In genomic region chr4:133649989-133650699, GRCm38 (mm10) we compare ENCODE assay signal across 8 mouse cellular contexts. TPM values are rescaled to one million over a fixed set of nuclear protein-coding genes. Genes with fewer than 3 reads are reported as not detected.
A peak's percentile ranks its signal among the peaks of the same experiment; 100 is the strongest.
DNase-seq lines count a peak whose midpoint lies in the region; ATAC-seq and TF ChIP-seq lines count a peak whose summit lies in the region.

Gene Zdhhc18, minus strand, starts transcription at chr4:133650154.

- 38% methylated on average over 7 of the region's 7 CpGs for WGBS in embryonic facial prominence, embryonic 12.5 days
- 37% methylated on average over 7 of the region's 7 CpGs for WGBS in limb, embryonic 14.5 days
- WGBS in midbrain, embryonic 15.5 days = 39% methylated on average over 7 of the region's 7 CpGs

- H3K4me2 ChIP-seq in embryonic facial prominence, embryonic 12.5 days (replicated peaks) = peak within 1 kb of the TSS; percentile 40
- H3K4me2 ChIP-seq in limb, embryonic 14.5 days (replicated peaks; ENCODE audit: low read depth, low read length, severe bottlenecking) = peak within 1 kb of the TSS; percentile 20
- H3K4me2 ChIP-seq in midbrain, embryonic 15.5 days = peak within 1 kb of the TSS; percentile 28

- no peak within 1 kb of the TSS for H3K9ac ChIP-seq in embryonic facial prominence, embryonic 12.5 days
- H3K9ac ChIP-seq in limb, embryonic 14.5 days (ENCODE audit: low read depth, low read length, severe bottlenecking) = no peak within 1 kb of the TSS
- H3K9ac ChIP-seq in midbrain, embryonic 15.5 days = no peak within 1 kb of the TSS

- peak; percentile 63 for TF ChIP-seq CTCF in C2C12 (IDR thresholded peaks at IDR 0.05; ENCODE audit: control insufficient read depth, insufficient read depth, insufficient read length)

- no peaks in the 10 kb centered on the region for H3K79me3 ChIP-seq in C2C12 (ENCODE audit: low read depth)

- no peaks in the 10 kb centered on the region for H3K36me3 ChIP-seq in C2C12 (ENCODE audit: control insufficient read depth, insufficient read depth)
- H3K36me3 ChIP-seq in embryonic facial prominence, embryonic 12.5 days = no peaks in the 10 kb centered on the region
- no peaks in the 10 kb centered on the region for H3K36me3 ChIP-seq in limb, embryonic 14.5 days (ENCODE audit: control insufficient read depth, insufficient read depth, low read length)
- no peaks in the 10 kb centered on the region for H3K36me3 ChIP-seq in midbrain, embryonic 15.5 days (replicated peaks)

- no peak within 1 kb of the TSS for H3K4me3 ChIP-seq in C2C12 (ENCODE audit: insufficient read depth, poor library complexity, severe bottlenecking)
- peak within 1 kb of the TSS; percentile 22; the same call in 1 of the 2 replicates for H3K4me3 ChIP-seq in embryonic facial prominence, embryonic 12.5 days
- H3K4me3 ChIP-seq in limb, embryonic 14.5 days (replicated peaks; ENCODE audit: low read length) = peak within 1 kb of the TSS; percentile 9; the same call in 1 of the 2 replicates
- H3K4me3 ChIP-seq in midbrain, embryonic 15.5 days = peak within 1 kb of the TSS; percentile 14; the same call in 1 of the 2 replicates

- no peak within 1 kb of the TSS for H3K27ac ChIP-seq in embryonic facial prominence, embryonic 12.5 days
- no peak within 1 kb of the TSS for H3K27ac ChIP-seq in limb, embryonic 14.5 days (replicated peaks; ENCODE audit: low read depth, low read length)
- H3K27ac ChIP-seq in midbrain, embryonic 15.5 days = peak within 1 kb of the TSS; percentile 6; the same call in 1 of the 2 replicates

- no peak within 1 kb of the TSS for H3ac ChIP-seq in C2C12 (ENCODE audit: control insufficient read depth, insufficient read length, low read depth)

- H3K9me3 ChIP-seq in embryonic facial prominence, embryonic 12.5 days = no peaks in the 10 kb centered on the region
- H3K9me3 ChIP-seq in limb, embryonic 14.5 days (ENCODE audit: control insufficient read depth, low read length) = no peaks in the 10 kb centered on the region
- no peaks in the 10 kb centered on the region for H3K9me3 ChIP-seq in midbrain, embryonic 15.5 days

- no peaks in the 10 kb centered on the region for H3K4me1 ChIP-seq in embryonic facial prominence, embryonic 12.5 days
- no peaks in the 10 kb centered on the region for H3K4me1 ChIP-seq in limb, embryonic 14.5 days (ENCODE audit: control insufficient read depth, insufficient read depth, low read length)
- no peaks in the 10 kb centered on the region for H3K4me1 ChIP-seq in midbrain, embryonic 15.5 days

- peak; percentile 81 for DNase-seq in adrenal gland, postnatal 25 days
- peak; percentile 86 to 92 for DNase-seq in heart, adult 18-20 months
- peak; percentile 89 for DNase-seq in kidney, adult 18-20 months
- peak; percentile 74 for DNase-seq in limb, embryonic 14.5 days (ENCODE audit: low spot score)
- DNase-seq in spleen, postnatal 36 days (ENCODE audit: low spot score in 2 of 2) = peak; percentile 80 to 85

- no peak for TF ChIP-seq POLR2A in limb, embryonic 14.5 days (IDR thresholded peaks at IDR 0.05; ENCODE audit: borderline replicate concordance, extremely low read depth, insufficient read depth, insufficient read length)

- ATAC-seq in embryonic facial prominence, embryonic 12.5 days (ENCODE audit: insufficient number of reproducible peaks, insufficient read depth, low FRiP score, low TSS enrichment) = no peak
- no peak for ATAC-seq in limb, embryonic 14.5 days (ENCODE audit: low FRiP score, low read depth)
- no peak; the same call in 1 of the 2 replicates for ATAC-seq in midbrain, embryonic 15.5 days (replicated peaks)

- H3K27me3 ChIP-seq in C2C12 (ENCODE audit: control insufficient read depth, insufficient read depth, insufficient read length) = no peaks in the 10 kb centered on the region
- no peaks in the 10 kb centered on the region for H3K27me3 ChIP-seq in embryonic facial prominence, embryonic 12.5 days
- no peaks in the 10 kb centered on the region for H3K27me3 ChIP-seq in limb, embryonic 14.5 days (ENCODE audit: control insufficient read depth, insufficient read depth, low read length)
- H3K27me3 ChIP-seq in midbrain, embryonic 15.5 days (replicated peaks) = no peaks in the 10 kb centered on the region

- no peaks in the 10 kb centered on the region for H3K79me2 ChIP-seq in C2C12 (ENCODE audit: control insufficient read depth, insufficient read depth)

TF ChIP-seq in C2C12, 6 proteins besides CTCF, POLR2A, EP300 and RAD21:
- TF ChIP-seq MYOD1 (IDR thresholded peaks at IDR 0.05; ENCODE audit: control insufficient read depth, insufficient read length, low read depth) (no peak), CEBPB (IDR thresholded peaks at IDR 0.05; ENCODE audit: low read depth) (peak; percentile 18), MAX (IDR thresholded peaks at IDR 0.05) (no peak), FOSL1 (IDR thresholded peaks at IDR 0.05; ENCODE audit: insufficient read depth, low read length, poor library complexity, severe bottlenecking) (no peak), MYOG (IDR thresholded peaks at IDR 0.05; ENCODE audit: control insufficient read depth, extremely low read depth, insufficient read length) (no peak), USF1 (IDR thresholded peaks at IDR 0.05; ENCODE audit: low read depth) (no peak)

RNA-seq across cellular contexts. Expression of gene Zdhhc18, which starts in this region (rescaled TPM):
- polyA plus RNA-seq in C2C12 (2012; fragmentation: generic; extraction: Trizol) = 14.3 TPM
- 20.9 and 23.0 TPM in 2 replicates for total RNA-seq in adrenal gland, postnatal 25 days (2021)
- 4.5 and 6.2 TPM in 2 replicates for polyA plus RNA-seq in embryonic facial prominence, embryonic 12.5 days (2016; fragmentation: Nextera tagmentation; extraction: Ambion mirVana)
- total RNA-seq in heart, adult 18-20 months (2021) = 10 to 100 TPM; 20.9 to 31.7 TPM
- 38.0 and 46.5 TPM in 2 replicates for polyA plus RNA-seq in limb, embryonic 14.5 days (2012; rRNA removed)
- polyA plus RNA-seq in limb, embryonic 14.5 days (2014; fragmentation: Nextera tagmentation; extraction: Ambion mirVana) = 4.0 and 7.0 TPM in 2 replicates
- polyA plus RNA-seq in midbrain, embryonic 15.5 days (2015; fragmentation: Nextera tagmentation; extraction: Ambion mirVana) = 6.4 and 9.3 TPM in 2 replicates
